Mouse (Mus musculus) heart, postnatal 0 days (tissue): ENCODE results near the gene St8sia4. TPM values are rescaled to one million over a fixed set of nuclear protein-coding genes. Genes with fewer than 3 reads are reported as not detected.
A peak's percentile ranks its signal among the peaks of the same experiment; 100 is the strongest.

ENCODE experiments used
- ATAC-seq: fragments of 200-750 bp; cut with Nextera tagmentation; 2 replicates; pipeline ENCODE4 v1.8.0; 2017; ENCODE audit warnings: low read depth, moderate number of reproducible peaks, moderate library complexity; ENCODE audit not compliant: insufficient read depth
- DNase-seq: peaks from one replicate; pipeline ENCODE4 v3.0.0-alpha.2; 2016; ENCODE audit warnings: low spot score
- H3K27ac ChIP-seq: fragments of 300-500 bp; sonication (generic); 2 replicates; pipeline ENCODE4 v1.5.1; 2014; ENCODE audit warnings: low read depth, mild to moderate bottlenecking
- H3K27me3 ChIP-seq: fragments of 300-500 bp; sonication (generic); 2 replicates; pipeline ENCODE4 v1.6.1; 2014; ENCODE audit warnings: low read length, mixed read lengths; ENCODE audit not compliant: control insufficient read depth, insufficient read depth
- H3K36me3 ChIP-seq: fragments of 300-500 bp; sonication (generic); replicated peaks from 2 replicates; pipeline ENCODE4 v1.6.1; 2014; ENCODE audit warnings: low read length, mixed read lengths; ENCODE audit not compliant: control insufficient read depth, insufficient read depth
- H3K4me1 ChIP-seq: fragments of 300-500 bp; sonication (generic); 2 replicates; pipeline ENCODE4 v1.6.1; 2014; ENCODE audit warnings: antibody characterized with exemption; ENCODE audit not compliant: control insufficient read depth, insufficient read depth
- H3K4me2 ChIP-seq: fragments of 300-500 bp; sonication (generic); 2 replicates; pipeline ENCODE4 v1.6.1; 2014; ENCODE audit warnings: low read depth, mild to moderate bottlenecking, low read length, moderate library complexity
- H3K4me3 ChIP-seq: fragments of 300-500 bp; sonication (generic); 2 replicates; pipeline ENCODE4 v1.5.1; 2014; ENCODE audit warnings: low read depth, low read length
- H3K9ac ChIP-seq: fragments of 300-500 bp; sonication (generic); replicated peaks from 2 replicates; pipeline ENCODE4 v1.6.1; 2014; ENCODE audit warnings: low read depth, low read length, mixed read lengths
- H3K9me3 ChIP-seq: fragments of 300-500 bp; sonication (generic); replicated peaks from 2 replicates; pipeline ENCODE4 v1.6.1; 2016; ENCODE audit warnings: low read length; ENCODE audit not compliant: control insufficient read depth
- CTCF ChIP-seq: IDR thresholded peaks from 2 replicates; pipeline ENCODE4 v1.5.1; 2016; ENCODE audit warnings: antibody characterized with exemption, control low read depth, low read depth
- EP300 ChIP-seq: IDR thresholded peaks from 2 replicates; pipeline ENCODE4 v1.6.1; 2016; ENCODE audit warnings: antibody characterized with exemption, low read depth
- WGBS: fragments of 180-500 bp; shearing (Covaris S2); extraction: QIAGEN DNeasy Blood & Tissue Kit; methylation state at CpG from one replicate; pipeline ENCODE4 v1.1.7; 2014; 5-methylcytosine and 5-hydroxymethylcytosine counted together
- polyA plus RNA-seq: library from polyadenylated mRNA; unstranded; fragments of >200 nt; fragmentation: Nextera tagmentation; extraction: Ambion mirVana; gene quantifications from 2 replicates; pipeline ENCODE4 v1.2.1, GENCODE M21; 2015
- total RNA-seq: library from RNA; depleted of rRNA; stranded (reverse); fragments of >200 nt; gene quantifications from 2 replicates; pipeline ENCODE4 v1.2.3, GENCODE M21; 2014; ENCODE audit warnings: low replicate concordance

St8sia4 gene
- total and polyA plus RNA-seq, 2 experiments from 2014 or later: 1.5 to 3.8 TPM

DNA sequence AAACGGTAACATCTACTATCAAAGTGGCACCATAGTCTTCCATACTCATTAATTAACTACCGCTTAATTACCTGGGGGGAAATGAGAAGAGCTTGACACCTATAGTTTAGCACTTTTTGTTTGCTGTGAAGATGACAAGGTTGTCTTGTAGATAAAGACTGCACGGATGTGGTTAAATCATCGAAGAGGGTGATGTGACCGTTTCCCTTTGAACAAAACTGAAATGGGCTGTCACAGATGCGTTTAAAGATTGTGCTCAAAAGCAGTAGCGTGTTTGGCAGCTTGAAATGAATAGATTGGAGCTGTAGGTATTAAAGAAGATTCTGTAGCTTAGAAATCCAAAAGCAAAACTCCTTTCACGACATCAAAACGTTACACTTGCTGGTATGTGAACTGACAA lies 11.8 kb downstream of the St8sia4 start:
- H3K4me2 ChIP-seq: no peak overlapping the region
- no peak overlapping the region for H3K27ac ChIP-seq
- no peak for TF ChIP-seq CTCF
- TF ChIP-seq EP300: no peak
- H3K36me3 ChIP-seq: no peaks in the 10 kb centered on the region
- no peak overlapping the region for H3K4me3 ChIP-seq
- 75% methylated on average over 9 of the region's 9 CpGs for WGBS
- H3K9me3 ChIP-seq: no peaks in the 10 kb centered on the region
- H3K4me1 ChIP-seq: no peaks in the 10 kb centered on the region
- DNase-seq: no peak
- no peak overlapping the region for H3K9ac ChIP-seq
- no peaks in the 10 kb centered on the region for H3K27me3 ChIP-seq
- no peak for ATAC-seq

DNA sequence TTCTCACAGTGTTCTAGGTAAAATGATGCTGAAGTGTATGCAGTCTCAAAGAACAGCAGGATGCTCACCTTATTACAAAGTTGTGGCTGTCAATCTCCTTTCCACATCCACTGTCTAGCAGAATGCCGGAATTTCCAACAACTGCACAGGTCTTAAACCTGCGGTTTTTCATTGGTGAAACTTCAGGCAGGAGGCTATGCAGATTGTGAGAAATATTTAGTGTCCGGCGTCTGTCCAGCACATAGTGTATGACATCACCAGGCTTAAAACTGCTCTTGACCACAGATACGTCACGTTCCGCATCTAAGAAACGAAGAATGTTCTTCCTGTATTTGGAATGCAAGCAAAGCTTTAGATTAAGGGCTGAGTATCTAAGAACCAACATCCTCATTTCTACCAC lies 13.9 kb downstream of the St8sia4 start:
- no peak overlapping the region for H3K4me2 ChIP-seq
- H3K36me3 ChIP-seq: no peaks in the 10 kb centered on the region
- TF ChIP-seq EP300: no peak
- TF ChIP-seq CTCF: no peak
- 73% methylated on average over 8 of the region's 8 CpGs for WGBS
- no peaks in the 10 kb centered on the region for H3K27me3 ChIP-seq
- no peaks in the 10 kb centered on the region for H3K9me3 ChIP-seq
- DNase-seq (no peak), ATAC-seq (no peak)
- H3K27ac ChIP-seq: no peak overlapping the region
- no peaks in the 10 kb centered on the region for H3K4me1 ChIP-seq
- no peak overlapping the region for H3K4me3 ChIP-seq
- no peak overlapping the region for H3K9ac ChIP-seq

DNA sequence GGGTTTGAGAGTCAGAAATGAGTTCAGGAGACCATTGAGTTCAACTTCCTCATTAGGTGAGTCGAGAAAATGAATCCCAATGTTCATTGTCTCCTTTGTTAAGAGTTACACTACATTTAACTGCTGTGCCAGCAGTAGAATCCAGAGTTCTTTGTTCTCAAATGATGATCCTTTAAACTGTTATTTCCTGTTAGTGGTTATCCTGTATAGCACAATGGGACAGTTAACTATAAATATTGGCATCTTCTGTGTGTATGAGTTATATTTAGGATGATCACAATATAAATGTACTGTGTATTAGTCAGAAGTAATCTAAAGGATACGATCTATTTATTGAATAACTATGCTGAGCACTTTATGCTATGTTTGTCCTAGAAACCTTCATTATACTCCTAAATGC lies 23.1 kb downstream of the St8sia4 start:
- Histone ChIP-seq H3K4me3 (no peak overlapping the region), H3K9me3 (no peaks in the 10 kb centered on the region), H3K36me3 (no peaks in the 10 kb centered on the region), H3K27ac (peak overlapping the region; percentile 38; the same call in 1 of the 2 replicates), H3K4me1 (no peaks in the 10 kb centered on the region), H3K27me3 (no peaks in the 10 kb centered on the region), H3K4me2 (no peak overlapping the region), H3K9ac (no peak overlapping the region)
- TF ChIP-seq CTCF (no peak), EP300 (no peak)
- ATAC-seq (no peak), DNase-seq (no peak)
- WGBS: 40% methylated on average over 2 of the region's 2 CpGs

DNA sequence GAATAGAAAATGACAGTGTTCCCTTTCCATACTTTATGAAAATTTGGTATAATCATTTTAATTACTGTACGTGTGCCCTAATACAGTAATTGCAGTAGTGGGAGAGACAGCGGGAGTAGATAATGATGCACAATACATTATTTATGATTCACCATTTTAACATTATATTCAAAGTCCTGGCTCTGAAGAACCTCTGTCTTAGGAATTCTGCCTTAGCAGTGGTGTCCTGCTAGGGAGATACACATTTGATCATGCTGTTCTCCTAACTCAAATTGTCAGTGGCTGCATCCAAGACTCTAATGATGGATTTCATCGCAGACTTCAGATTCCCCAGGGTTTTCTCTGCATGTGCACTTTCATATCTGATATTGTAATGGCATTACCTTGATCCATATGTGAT lies 28.4 kb downstream of the St8sia4 start:
- ATAC-seq (no peak), DNase-seq (no peak)
- 86% methylated on average over 3 of the region's 3 CpGs for WGBS
- H3K4me1 ChIP-seq: no peaks in the 10 kb centered on the region
- H3K9ac ChIP-seq: no peak overlapping the region
- no peaks in the 10 kb centered on the region for H3K36me3 ChIP-seq
- no peak overlapping the region for H3K4me3 ChIP-seq
- H3K4me2 ChIP-seq: no peak overlapping the region
- H3K27me3 ChIP-seq: no peaks in the 10 kb centered on the region
- TF ChIP-seq EP300: no peak
- TF ChIP-seq CTCF: no peak
- H3K27ac ChIP-seq: no peak overlapping the region
- H3K9me3 ChIP-seq: no peaks in the 10 kb centered on the region

DNA sequence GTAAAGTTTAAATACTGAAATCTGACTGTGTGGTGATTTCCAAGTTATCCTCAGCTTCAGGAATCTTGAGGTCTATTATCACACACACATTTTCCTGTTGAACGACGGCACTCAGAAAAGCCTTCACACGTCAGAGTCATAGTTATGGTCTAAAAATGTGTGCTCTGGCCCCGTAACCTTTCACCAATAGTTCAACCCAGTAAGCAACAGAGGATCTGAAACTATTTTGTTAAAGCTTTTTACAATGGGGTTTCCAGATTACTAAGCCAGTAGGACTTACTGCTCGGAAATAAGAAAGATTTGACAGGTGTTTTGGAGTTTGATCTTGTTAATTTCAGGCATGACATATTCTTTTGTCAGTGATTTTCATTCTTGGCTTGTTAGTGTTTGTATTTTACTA lies 43.0 kb downstream of the St8sia4 start:
- Histone ChIP-seq H3K9me3 (no peaks in the 10 kb centered on the region), H3K36me3 (no peaks in the 10 kb centered on the region), H3K4me3 (no peak overlapping the region), H3K4me2 (no peak overlapping the region), H3K27me3 (no peaks in the 10 kb centered on the region), H3K4me1 (no peaks in the 10 kb centered on the region), H3K9ac (no peak overlapping the region), H3K27ac (no peak overlapping the region)
- no peak for TF ChIP-seq CTCF
- no peak for TF ChIP-seq EP300
- 56% methylated on average over 5 of the region's 5 CpGs for WGBS
- DNase-seq: no peak
- no peak for ATAC-seq

DNA sequence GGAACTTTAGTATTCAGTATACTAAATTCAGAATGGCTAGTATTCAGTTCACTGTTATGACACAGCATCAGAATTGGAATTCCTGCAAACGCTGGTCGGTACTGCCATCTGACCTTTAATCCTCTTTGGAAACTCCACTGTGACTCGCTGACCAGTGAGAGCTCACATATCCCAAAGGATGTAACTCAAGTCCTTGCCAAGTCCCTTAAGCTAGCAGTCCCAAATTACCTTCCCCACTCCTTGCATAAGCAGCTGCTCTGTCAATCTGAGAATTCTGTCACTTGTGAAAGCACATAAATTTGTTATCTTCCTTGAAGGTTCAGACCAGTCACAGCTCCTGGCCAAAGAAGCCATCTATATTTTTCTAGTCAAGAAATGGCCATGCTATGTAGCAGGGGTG lies 48.7 kb downstream of the St8sia4 start:
- Histone ChIP-seq H3K9ac (no peak overlapping the region), H3K4me1 (no peaks in the 10 kb centered on the region), H3K27me3 (no peaks in the 10 kb centered on the region), H3K4me2 (no peak overlapping the region), H3K9me3 (no peaks in the 10 kb centered on the region), H3K36me3 (no peaks in the 10 kb centered on the region), H3K4me3 (no peak overlapping the region), H3K27ac (no peak overlapping the region)
- ATAC-seq (no peak), DNase-seq (no peak)
- no peak for TF ChIP-seq EP300
- no peak for TF ChIP-seq CTCF
- 48% methylated on average over 3 of the region's 3 CpGs for WGBS
